Mouse (Mus musculus) gastrocnemius, postnatal 14 days (tissue): ENCODE measurements at regions not wholly inside any gene's neighbourhood (a gene's known extent, or its start where the extent isn't known, plus 50 kb on each side); places are given as distances from the start of the nearest gene placed in this dataset.

Source experiments
- DNase-seq: peaks from one replicate; pipeline ENCODE4 v3.0.0; 2021; ENCODE audit warnings: mixed read lengths
- intact Hi-C: fragments of 180-260 bp; cut with DNase I; formaldehyde crosslinking; loops from one replicate; pipeline ENCODE4 v1.15.1; 2025; ENCODE audit warnings: low total_unique reads

GRCm38 (mm10) chr8:87152068-87152915 lies 267.2 kb upstream of the N4bp1 start:
- intact Hi-C loops = no loop called here
- DNase-seq = no peak

- no peak for DNase-seq
- intact Hi-C loops = no loop called here
Observed at GRCm38 (mm10) chr8:87148853-87149252, 263.8 kb upstream of the N4bp1 start.

- intact Hi-C loops = no loop called here
Observed at GRCm38 (mm10) chr8:87147704-87148103, 262.6 kb upstream of the N4bp1 start.

GRCm38 (mm10) chr8:87137412-87137811 lies 252.4 kb upstream of the N4bp1 start:
- intact Hi-C loops = no loop called here
- DNase-seq = no peak

More at GRCm38 (mm10) chr8:87147704-87148103, 262.6 kb upstream of the N4bp1 start:
- DNase-seq = no peak

GRCm38 (mm10) chr8:87131716-87132115 lies 246.7 kb upstream of the N4bp1 start:
- no peak for DNase-seq
- intact Hi-C loops = no loop called here

- DNase-seq = no peak
- intact Hi-C loops = no loop called here
Observed at GRCm38 (mm10) chr8:87130691-87131090, 245.6 kb upstream of the N4bp1 start.

GRCm38 (mm10) chr8:87128593-87128992 lies 243.5 kb upstream of the N4bp1 start:
- intact Hi-C loops = no loop called here
- no peak for DNase-seq

GRCm38 (mm10) chr8:87116190-87116765 lies 231.2 kb upstream of the N4bp1 start:
- peak; percentile 31 for DNase-seq

GRCm38 (mm10) chr8:87112355-87112754 lies 227.3 kb upstream of the N4bp1 start:
- intact Hi-C loops = no loop called here
- no peak for DNase-seq

More at GRCm38 (mm10) chr8:87116190-87116765, 231.2 kb upstream of the N4bp1 start:
- intact Hi-C loops = no loop called here

GRCm38 (mm10) chr8:87105106-87105505 lies 220.0 kb upstream of the N4bp1 start:
- DNase-seq = no peak
- intact Hi-C loops = no loop called here

GRCm38 (mm10) chr8:87095211-87095610 lies 210.2 kb upstream of the N4bp1 start:
- DNase-seq = no peak
- intact Hi-C loops = no loop called here

GRCm38 (mm10) chr8:87094685-87095084 lies 209.6 kb upstream of the N4bp1 start:
- intact Hi-C loops = no loop called here
- peak; percentile 48 for DNase-seq

GRCm38 (mm10) chr8:87093716-87094115 lies 208.7 kb upstream of the N4bp1 start:
- DNase-seq = no peak
- intact Hi-C loops = no loop called here

- intact Hi-C loops = no loop called here
Observed at GRCm38 (mm10) chr8:87093081-87093480, 208.0 kb upstream of the N4bp1 start.

GRCm38 (mm10) chr8:87087451-87088095 lies 202.5 kb upstream of the N4bp1 start:
- peak; percentile 8 for DNase-seq
- intact Hi-C loops = no loop called here

More at GRCm38 (mm10) chr8:87093081-87093480, 208.0 kb upstream of the N4bp1 start:
- DNase-seq = no peak

- no peak for DNase-seq
- intact Hi-C loops = no loop called here
Observed at GRCm38 (mm10) chr8:87078260-87078659, 193.2 kb upstream of the N4bp1 start.

- intact Hi-C loops = no loop called here
- no peak for DNase-seq
Observed at GRCm38 (mm10) chr8:87075921-87076320, 190.9 kb upstream of the N4bp1 start.

- intact Hi-C loops = no loop called here
Observed at GRCm38 (mm10) chr8:87071224-87071623, 186.2 kb upstream of the N4bp1 start.

GRCm38 (mm10) chr8:87067106-87067505 lies 182.0 kb upstream of the N4bp1 start:
- intact Hi-C loops = no loop called here
- DNase-seq = no peak

More at GRCm38 (mm10) chr8:87071224-87071623, 186.2 kb upstream of the N4bp1 start:
- DNase-seq = no peak

GRCm38 (mm10) chr8:87064768-87065167 lies 179.7 kb upstream of the N4bp1 start:
- intact Hi-C loops = no loop called here
- DNase-seq = no peak
